Mouse (Mus musculus) midbrain, postnatal 0 days (tissue): ENCODE data around the gene Mcm7. TPM values are rescaled to one million over a fixed set of nuclear protein-coding genes. Genes with fewer than 3 reads are reported as not detected.

Source experiments
- ATAC-seq: fragments of 200-750 bp; cut with Nextera tagmentation; 2 replicates; pipeline ENCODE4 v1.8.0; 2017; ENCODE audit warnings: moderate number of reproducible peaks, mild to moderate bottlenecking, moderate TSS enrichment, moderate library complexity; ENCODE audit not compliant: low FRiP score
- DNase-seq: peaks from one replicate; pipeline ENCODE4 v3.0.0-alpha.2; 2015; ENCODE audit warnings: low spot score
- H3K27ac ChIP-seq: fragments of 300-500 bp; sonication (generic); 2 replicates; pipeline ENCODE4 v1.5.1; 2014; ENCODE audit warnings: low read depth, mild to moderate bottlenecking, low read length, mixed read lengths
- H3K27me3 ChIP-seq: fragments of 300-500 bp; sonication (generic); 2 replicates; pipeline ENCODE4 v1.6.1; 2014; ENCODE audit warnings: low read length, control low read depth, mixed read lengths; ENCODE audit not compliant: insufficient read depth
- H3K36me3 ChIP-seq: fragments of 300-500 bp; sonication (generic); 2 replicates; pipeline ENCODE4 v1.6.1; 2014; ENCODE audit warnings: low read length, control low read depth, mixed read lengths; ENCODE audit not compliant: insufficient read depth
- H3K4me1 ChIP-seq: fragments of 300-500 bp; sonication (generic); 2 replicates; pipeline ENCODE4 v1.6.1; 2014; ENCODE audit warnings: mild to moderate bottlenecking, control low read depth, antibody characterized with exemption, low read length, mixed read lengths; ENCODE audit not compliant: insufficient read depth
- H3K4me2 ChIP-seq: fragments of 300-500 bp; sonication (generic); 2 replicates; pipeline ENCODE4 v1.6.1; 2014; ENCODE audit warnings: low read depth, mild to moderate bottlenecking, low read length, mixed read lengths; ENCODE audit not compliant: poor library complexity, severe bottlenecking
- H3K4me3 ChIP-seq: fragments of 300-500 bp; sonication (generic); 2 replicates; pipeline ENCODE4 v1.5.1; 2014; ENCODE audit warnings: low read depth, mild to moderate bottlenecking, low read length, moderate library complexity
- H3K9ac ChIP-seq: fragments of 300-500 bp; sonication (generic); replicated peaks from 2 replicates; pipeline ENCODE4 v1.6.1; 2014; ENCODE audit warnings: mild to moderate bottlenecking, low read length, moderate library complexity, mixed read lengths; ENCODE audit not compliant: poor library complexity, severe bottlenecking
- H3K9me3 ChIP-seq: fragments of 300-500 bp; sonication (generic); 2 replicates; pipeline ENCODE4 v1.6.1; 2016; ENCODE audit warnings: low read length, control low read depth
- CTCF ChIP-seq: IDR thresholded peaks from 2 replicates; pipeline ENCODE4 v1.5.1; 2016; ENCODE audit warnings: antibody characterized with exemption, mild to moderate bottlenecking
- WGBS: fragments of 180-500 bp; shearing (Covaris S2); extraction: QIAGEN DNeasy Blood & Tissue Kit; methylation state at CpG from one replicate; pipeline ENCODE4 v1.1.7; 2014; 5-methylcytosine and 5-hydroxymethylcytosine counted together
- polyA plus RNA-seq: library from polyadenylated mRNA; unstranded; fragments of >200 nt; fragmentation: Nextera tagmentation; extraction: Ambion mirVana; gene quantifications from 2 replicates; pipeline ENCODE4 v1.2.1, GENCODE M21; 2015
- total RNA-seq: library from RNA; depleted of rRNA; stranded (reverse); fragments of >200 nt; gene quantifications from 2 replicates; pipeline ENCODE4 v1.2.3, GENCODE M21; 2014

The Mcm7 gene
- total and polyA plus RNA-seq, 2 experiments from 2014 or later: 31.0 to 37.9 TPM

DNA sequence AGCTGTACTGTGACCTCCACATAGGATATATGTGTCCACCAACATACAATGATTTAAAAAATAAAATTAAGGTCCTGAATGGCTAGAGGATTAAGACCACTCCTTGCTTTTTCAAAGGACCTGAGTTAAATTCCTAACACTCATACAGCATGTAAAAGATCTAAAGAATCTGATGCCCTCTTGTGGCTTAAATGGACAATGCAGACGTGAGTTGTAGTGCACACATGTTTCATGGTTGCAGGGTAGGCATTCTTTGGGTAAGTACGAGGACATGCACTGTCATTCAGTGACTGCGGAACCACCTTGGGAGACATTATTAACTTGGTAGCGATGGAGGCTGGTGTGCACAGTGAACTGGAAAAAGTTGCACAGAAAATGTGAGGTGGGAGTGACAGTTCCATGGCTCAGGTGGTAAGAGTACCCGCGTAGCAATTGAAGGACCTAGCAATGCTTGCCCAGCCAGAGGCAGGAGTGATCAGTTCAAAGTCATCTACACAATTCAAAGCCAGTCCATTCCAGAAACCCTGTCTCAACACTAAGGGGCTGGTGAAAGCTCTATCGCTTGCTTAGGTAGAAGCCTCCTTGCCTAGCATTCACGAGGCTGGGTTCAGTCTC is 34.2 kb downstream of the Mcm7 start:
- ATAC-seq (no peak), DNase-seq (peak; percentile 74)
- peaks cover 22% of the 10 kb centered on the region for H3K36me3 ChIP-seq
- H3K4me3 ChIP-seq: no peak overlapping the region
- H3K27ac ChIP-seq: no peak overlapping the region
- H3K27me3 ChIP-seq: no peaks in the 10 kb centered on the region
- TF ChIP-seq CTCF: peak; percentile 84
- no peak overlapping the region for H3K4me2 ChIP-seq
- H3K9ac ChIP-seq: no peak overlapping the region
- no peaks in the 10 kb centered on the region for H3K9me3 ChIP-seq
- H3K4me1 ChIP-seq: no peaks in the 10 kb centered on the region
- 63% methylated on average over 8 of the region's 8 CpGs for WGBS

DNA sequence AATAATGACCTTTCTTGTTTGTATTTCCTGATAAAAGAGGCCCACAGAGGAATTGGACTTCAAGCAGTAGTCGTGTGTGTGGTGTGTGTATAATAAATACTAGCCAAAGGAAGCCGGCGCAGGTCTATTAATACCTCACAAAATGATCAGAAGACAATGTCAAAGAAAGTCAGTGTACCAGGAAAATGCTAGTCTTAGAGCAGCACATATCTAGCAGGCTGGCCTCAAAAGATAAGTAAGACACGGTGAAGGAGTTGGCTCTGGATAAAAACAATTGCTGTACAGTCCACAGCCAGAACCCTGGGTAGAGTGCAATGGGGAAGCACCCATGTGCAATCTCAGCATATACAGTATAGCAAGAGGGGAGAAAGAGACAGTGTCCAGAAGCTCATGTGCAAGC is 35.0 kb downstream of the Mcm7 start:
- no peak overlapping the region for H3K27ac ChIP-seq
- no peak for DNase-seq
- ATAC-seq: no peak
- H3K9ac ChIP-seq: no peak overlapping the region
- H3K9me3 ChIP-seq: no peaks in the 10 kb centered on the region
- H3K27me3 ChIP-seq: no peaks in the 10 kb centered on the region
- no peak overlapping the region for H3K4me2 ChIP-seq
- H3K36me3 ChIP-seq: peaks cover 24% of the 10 kb centered on the region
- no peak for TF ChIP-seq CTCF
- WGBS: 86% methylated on average over 4 of the region's 4 CpGs
- no peak overlapping the region for H3K4me3 ChIP-seq
- H3K4me1 ChIP-seq: no peaks in the 10 kb centered on the region

DNA sequence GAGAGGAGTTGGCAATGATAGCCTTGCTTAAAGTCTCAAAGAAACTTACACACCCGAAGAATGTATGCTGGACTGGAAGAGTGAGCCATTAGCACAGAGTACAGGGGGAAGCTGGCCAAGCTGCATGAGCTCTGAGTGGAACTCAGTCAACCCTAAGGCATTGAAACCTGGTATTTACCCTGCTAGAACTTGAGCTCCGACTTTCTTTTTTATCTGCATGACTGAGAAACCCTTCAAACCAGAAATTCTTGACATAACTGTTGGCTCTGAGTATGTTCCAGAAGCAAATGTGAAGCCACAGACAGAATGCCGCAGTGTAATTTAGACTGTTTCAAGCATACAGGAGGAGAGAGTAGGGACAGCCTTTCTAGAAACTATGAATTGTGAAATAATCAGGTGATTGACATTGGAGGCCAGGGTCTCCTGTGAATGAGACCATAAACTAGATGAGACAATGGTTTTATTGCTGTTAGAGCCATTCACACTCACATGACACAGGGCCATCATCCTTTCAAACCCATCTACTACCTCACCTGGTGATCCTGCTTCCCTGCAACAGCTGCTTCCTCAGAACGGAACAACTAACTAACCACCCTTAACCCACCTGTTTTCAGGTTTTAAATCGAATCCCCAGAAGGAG is 39.7 kb downstream of the Mcm7 start:
- no peak for ATAC-seq
- H3K4me3 ChIP-seq: no peak overlapping the region
- H3K27me3 ChIP-seq: no peaks in the 10 kb centered on the region
- H3K9ac ChIP-seq: no peak overlapping the region
- WGBS: 96% methylated on average over 5 of the region's 5 CpGs
- no peak overlapping the region for H3K27ac ChIP-seq
- DNase-seq: no peak
- H3K4me1 ChIP-seq: no peaks in the 10 kb centered on the region
- no peak for TF ChIP-seq CTCF
- H3K9me3 ChIP-seq: no peaks in the 10 kb centered on the region
- H3K4me2 ChIP-seq: no peak overlapping the region
- peaks cover 44% of the 10 kb centered on the region for H3K36me3 ChIP-seq

DNA sequence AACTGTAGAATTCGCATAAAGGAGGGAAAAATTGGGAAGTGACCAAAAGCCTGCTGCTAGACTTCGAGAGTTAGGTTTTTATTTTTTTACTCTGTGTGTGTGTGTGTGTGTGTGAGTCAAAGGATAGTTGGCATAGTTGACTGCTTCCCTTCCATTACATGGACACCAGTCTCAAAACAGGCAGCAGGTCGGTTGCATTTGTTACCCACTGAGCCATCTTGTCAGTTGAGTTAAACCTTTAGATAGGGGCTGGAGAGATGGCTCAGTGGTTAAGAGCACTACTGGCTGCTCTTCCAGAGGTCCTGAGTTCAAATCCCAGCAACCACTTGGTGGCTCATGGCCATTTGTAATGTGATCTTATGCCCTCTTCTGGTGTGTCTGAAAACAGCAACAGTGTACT is 54.2 kb downstream of the Mcm7 start:
- no peak overlapping the region for H3K27ac ChIP-seq
- DNase-seq: no peak
- peak; percentile 31 for TF ChIP-seq CTCF
- H3K4me1 ChIP-seq: no peaks in the 10 kb centered on the region
- H3K36me3 ChIP-seq: no peaks in the 10 kb centered on the region
- ATAC-seq: no peak
- WGBS: 80% methylated on average over 3 of the region's 3 CpGs
- no peak overlapping the region for H3K9ac ChIP-seq
- no peaks in the 10 kb centered on the region for H3K27me3 ChIP-seq
- H3K4me3 ChIP-seq: peak overlapping the region; percentile 66
- H3K9me3 ChIP-seq: no peaks in the 10 kb centered on the region
- H3K4me2 ChIP-seq: peak overlapping the region; percentile 48

DNA sequence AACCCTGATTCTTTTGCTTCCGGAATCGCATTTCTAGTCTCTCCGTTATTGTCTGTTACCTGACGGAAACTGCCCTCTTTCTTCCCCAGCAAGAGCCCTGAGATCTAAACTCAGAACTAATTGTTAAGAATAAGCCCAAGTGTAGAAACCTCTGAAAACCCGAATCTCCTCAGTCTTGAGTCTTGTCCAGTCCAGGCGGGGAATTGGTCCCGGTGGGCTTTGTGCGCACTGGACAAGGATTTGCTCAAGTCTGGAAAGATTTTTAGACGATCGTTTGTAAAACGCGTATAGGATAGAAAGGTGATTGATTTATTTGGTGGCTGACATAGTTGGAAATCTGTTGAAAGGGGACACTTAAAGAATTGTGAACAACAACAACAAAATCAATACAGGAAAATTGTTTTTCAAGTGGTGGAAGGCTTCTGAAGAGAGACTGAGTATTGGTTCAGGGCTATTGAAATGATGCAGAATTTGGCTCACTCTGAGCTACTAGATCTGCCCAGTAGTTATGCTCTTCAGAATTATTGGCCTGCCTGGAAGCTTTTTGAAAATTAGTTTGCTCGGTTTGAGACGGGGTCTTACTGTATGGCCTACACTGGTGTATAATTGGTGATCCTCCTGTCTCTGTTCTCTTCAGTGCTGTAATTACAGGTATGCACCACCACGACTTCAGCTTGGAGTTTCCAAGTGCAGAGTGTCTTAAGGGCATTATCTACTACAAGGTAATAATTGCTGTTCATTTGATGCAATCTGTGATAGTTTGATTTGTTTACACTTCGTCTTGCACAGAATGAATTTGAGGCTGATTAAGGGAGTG is 54.8 kb downstream of the Mcm7 start:
- peak; percentile 16; the same call in 1 of the 2 replicates for TF ChIP-seq CTCF
- H3K36me3 ChIP-seq: no peaks in the 10 kb centered on the region
- DNase-seq: peak; percentile 6

More for the DNA sequence above, 54.8 kb downstream of the Mcm7 start:
- WGBS: 7% methylated on average over 16 of the region's 16 CpGs
- Histone ChIP-seq H3K9ac (peak overlapping the region; percentile 75), H3K4me1 (no peaks in the 10 kb centered on the region), H3K9me3 (no peaks in the 10 kb centered on the region), H3K27me3 (no peaks in the 10 kb centered on the region), H3K4me2 (peak overlapping the region; percentile 48), H3K4me3 (peak overlapping the region; percentile 66), H3K27ac (peak overlapping the region; percentile 89)
- ATAC-seq: no peak; the same call in 1 of the 2 replicates
